Mouse (Mus musculus): ENCODE measurements around the gene Accsl.

The Accsl gene

GRCm38 (mm10) chr2:93809931-93810330 is 59.0 kb downstream of the Accsl start:
- DNase-seq (ENCODE audit: low read depth, low spot score): no peak

GRCm38 (mm10) chr2:93808071-93808470 is 60.9 kb downstream of the Accsl start:
- DNase-seq (ENCODE audit: low read depth, low spot score): no peak

DNA sequence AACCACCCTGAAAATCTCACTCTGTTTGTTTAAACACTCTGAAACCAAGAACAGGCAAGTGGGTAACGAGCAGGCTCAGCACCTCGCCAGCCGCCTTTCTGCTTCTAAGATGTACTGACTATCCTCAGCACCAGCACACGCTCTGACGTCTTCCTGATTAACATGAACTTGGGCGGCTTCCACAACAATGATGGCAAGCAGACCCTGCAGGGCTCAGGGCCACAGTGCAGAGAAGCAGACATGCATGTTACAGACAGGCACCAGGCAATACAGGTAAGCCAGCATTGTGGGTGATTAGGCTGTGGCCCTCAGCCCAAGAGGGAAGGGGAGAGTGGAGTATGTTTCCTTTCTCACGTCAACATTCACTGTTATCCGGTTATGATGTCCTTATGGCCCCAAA is 61.5 kb downstream of the Accsl start:
- no peak for DNase-seq (ENCODE audit: low read depth, low spot score)

GRCm38 (mm10) chr2:93806487-93807201 is 62.3 kb downstream of the Accsl start:
- peak; percentile 51 for DNase-seq (ENCODE audit: low read depth, low spot score)

GRCm38 (mm10) chr2:93805523-93805922 is 63.4 kb downstream of the Accsl start:
- DNase-seq (ENCODE audit: low read depth, low spot score): no peak
